Mouse (Mus musculus): ENCODE measurements around the gene Serinc5.

- TF ChIP-seq POLR2A (IDR thresholded peaks at IDR 0.05; ENCODE audit: low read depth, low read length) (no peak), CTCF (conservative IDR thresholded peaks at IDR 0.05; ENCODE audit: insufficient read depth, insufficient read length, low read depth, low read length) (no peak)
Measured at GRCm38 (mm10) chr13:92636910-92637275, 26.0 kb downstream of the Serinc5 start.
